Mouse (Mus musculus) T-helper 1 cell (primary cell): ENCODE results near the gene Bmp6.

Source experiments
- in situ Hi-C: fragments of 300-600 bp; cut with MboI, MseI; formaldehyde crosslinking; loops from one replicate; pipeline ENCODE4 v1.15.1; 2025; ENCODE audit warnings: high pct_unique_total_duplicates

Gene Bmp6

GRCm38 (mm10) chr13:38344713-38345430, at the start of gene Bmp6:
Gene Bmp6, plus strand, starts transcription at chr13:38345107.
- in situ Hi-C loops = loop anchor here (10.0 kb wide), 1 partner anchor 230 kb away; no protein-coding TSS in a partner anchor

DNA sequence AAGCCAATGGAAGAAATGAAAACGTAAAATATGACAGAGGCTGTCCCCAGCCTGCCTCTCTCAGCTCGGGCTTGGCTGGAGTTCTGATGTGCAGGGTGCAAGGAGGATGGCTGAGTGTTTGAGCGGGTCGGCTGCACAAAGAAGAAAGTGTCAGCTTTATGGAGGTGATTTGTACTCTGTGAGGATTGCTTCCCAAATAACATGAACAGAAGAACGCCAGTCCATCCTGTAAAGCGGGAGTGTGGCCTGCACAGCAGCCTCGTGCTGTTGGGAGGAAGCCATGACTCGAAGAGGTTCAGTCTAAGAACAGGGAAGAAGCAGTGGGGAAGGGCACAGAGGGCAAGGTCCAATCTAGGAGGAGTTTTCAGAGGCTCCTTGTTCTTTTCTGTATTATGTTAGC, 48.7 kb upstream of the Bmp6 start:
- in situ Hi-C loops = no loop called here

GRCm38 (mm10) chr13:38296601-38297000, 48.3 kb upstream of the Bmp6 start:
- in situ Hi-C loops = no loop called here

GRCm38 (mm10) chr13:38311125-38311524, 33.8 kb upstream of the Bmp6 start:
- in situ Hi-C loops = no loop called here

- in situ Hi-C loops = no loop called here
Measured at GRCm38 (mm10) chr13:38312357-38313040, 32.4 kb upstream of the Bmp6 start.

DNA sequence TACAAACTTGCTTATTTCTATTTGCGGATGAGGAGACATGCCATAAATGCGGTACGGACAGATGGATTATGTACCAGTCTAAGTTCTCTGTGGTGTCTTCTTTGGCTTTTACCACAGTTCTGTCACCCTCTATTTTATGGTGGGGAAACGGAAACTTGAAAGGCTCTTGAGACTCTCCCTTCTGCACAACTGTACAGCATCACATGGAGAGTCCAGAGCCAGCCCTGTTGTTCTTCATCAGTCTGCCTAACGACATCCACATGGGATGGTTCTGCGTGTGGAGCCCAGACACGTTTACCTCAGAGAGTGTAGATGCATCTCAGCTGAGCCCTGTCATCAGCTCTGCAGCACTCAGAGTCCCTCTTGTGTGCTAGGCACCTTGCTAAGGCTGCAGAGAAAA, 30.3 kb upstream of the Bmp6 start:
- in situ Hi-C loops = no loop called here

DNA sequence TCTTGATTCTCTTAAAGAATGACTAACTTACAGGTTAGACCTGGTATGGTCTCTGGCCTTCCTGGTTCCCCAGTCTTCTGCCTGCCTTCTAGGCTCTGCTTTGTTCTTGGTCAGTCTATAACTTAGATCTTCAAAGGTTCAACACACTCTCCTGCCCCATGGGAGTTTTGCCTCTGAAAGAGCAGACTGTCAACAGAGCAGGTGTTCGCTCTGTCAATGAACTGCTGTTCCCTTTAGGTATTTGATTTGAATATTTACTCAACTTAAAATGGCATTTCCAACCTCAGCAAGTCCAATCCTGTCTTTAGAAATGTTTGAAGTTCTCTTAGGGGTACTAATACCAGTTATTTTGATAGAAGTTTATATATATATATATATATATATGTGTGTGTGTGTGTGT, 26.5 kb upstream of the Bmp6 start:
- in situ Hi-C loops = no loop called here

- in situ Hi-C loops = no loop called here
Measured at GRCm38 (mm10) chr13:38320354-38320753, 24.6 kb upstream of the Bmp6 start.

DNA sequence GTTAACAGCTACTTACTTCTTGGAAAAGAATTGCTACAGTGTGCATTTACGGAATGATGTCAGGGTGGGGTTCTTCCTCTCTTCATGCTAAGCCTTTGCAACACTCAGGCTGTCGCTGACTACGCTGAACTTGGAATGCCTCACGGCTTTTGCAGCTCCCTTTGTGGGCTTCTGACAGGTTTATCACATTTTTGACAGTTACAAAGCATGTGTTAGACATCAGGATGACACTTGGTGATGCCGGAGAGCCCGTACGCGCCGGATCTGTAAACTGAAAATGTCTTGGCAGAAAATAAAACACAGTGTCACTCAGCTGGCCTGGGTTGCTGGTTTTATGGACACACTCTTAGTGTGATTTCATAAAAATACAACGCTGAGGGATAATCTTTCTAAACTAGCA, 20.5 kb upstream of the Bmp6 start:
- in situ Hi-C loops = no loop called here

GRCm38 (mm10) chr13:38327377-38327776, 17.5 kb upstream of the Bmp6 start:
- in situ Hi-C loops = no loop called here

DNA sequence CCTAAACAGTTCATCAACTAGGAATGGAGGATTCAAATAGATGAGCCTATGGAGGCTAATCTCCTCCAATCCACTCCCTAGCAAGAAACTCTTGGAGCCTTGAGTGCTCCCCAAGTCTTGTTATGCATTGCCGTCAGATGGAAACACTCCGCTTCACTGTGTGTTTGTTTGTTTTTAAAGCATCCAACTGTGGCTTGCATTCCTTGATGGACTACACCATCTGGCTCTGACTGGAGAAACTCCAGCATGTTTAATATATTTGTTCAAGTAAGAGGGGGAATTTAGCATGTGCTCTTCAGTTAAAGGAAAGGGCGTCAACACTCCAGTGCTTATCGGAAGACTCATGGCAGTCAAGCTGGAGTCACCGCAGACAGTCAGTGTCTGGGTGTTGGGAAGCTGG, 11.4 kb upstream of the Bmp6 start:
- in situ Hi-C loops = no loop called here

DNA sequence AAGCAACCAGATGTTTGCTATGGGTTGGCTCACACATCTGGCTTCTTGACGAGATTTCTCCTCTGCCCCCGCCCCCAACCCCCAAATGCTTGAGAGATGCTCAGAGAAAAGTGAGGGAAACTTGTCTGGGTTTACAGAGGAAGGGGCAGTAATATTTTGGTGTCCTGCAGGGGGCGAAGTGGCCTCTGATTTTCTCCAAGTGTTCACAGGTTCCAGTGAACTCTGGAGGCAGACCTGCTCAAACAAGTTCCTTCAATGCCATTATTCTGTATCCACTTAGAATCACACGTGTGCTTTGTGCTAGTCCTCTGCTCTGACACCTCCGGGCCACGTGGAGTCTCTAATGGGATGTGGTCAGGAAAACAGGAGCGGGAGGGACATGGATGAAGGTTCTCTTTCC, 2.3 kb upstream of the Bmp6 start:
- in situ Hi-C loops = loop anchor here (10.0 kb wide), 1 partner anchor 232 kb away; no protein-coding TSS in a partner anchor

DNA sequence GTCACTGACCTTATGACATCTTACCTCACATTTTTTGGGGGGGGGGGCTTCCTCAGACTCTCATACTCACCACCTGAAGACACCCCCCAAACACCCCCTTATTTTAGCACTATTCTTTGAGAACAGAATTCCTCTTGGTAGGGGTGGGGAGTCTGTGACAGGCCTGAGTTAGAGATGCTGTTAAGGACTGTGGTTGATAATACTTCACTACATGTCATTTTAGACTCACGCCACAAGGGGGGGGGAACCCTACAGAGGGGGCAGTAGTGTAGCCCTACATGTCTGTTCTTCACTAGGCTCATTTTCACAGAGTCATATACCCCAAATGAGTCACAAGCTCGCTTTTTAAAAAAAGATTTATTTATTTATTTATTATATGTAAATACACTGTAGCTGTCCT, 1.7 kb upstream of the Bmp6 start:
- in situ Hi-C loops = loop anchor here (10.0 kb wide), 1 partner anchor 232 kb away; no protein-coding TSS in a partner anchor

GRCm38 (mm10) chr13:38345431-38345820, 519 bp downstream of the Bmp6 start:
- in situ Hi-C loops = loop anchor here (10.0 kb wide), 1 partner anchor 229 kb away; no protein-coding TSS in a partner anchor

GRCm38 (mm10) chr13:38346096-38346915, 1.4 kb downstream of the Bmp6 start:
- in situ Hi-C loops = loop anchor here (10.0 kb wide), 1 partner anchor 228 kb away; no protein-coding TSS in a partner anchor

- in situ Hi-C loops = loop anchor here (10.0 kb wide), 1 partner anchor 228 kb away; no protein-coding TSS in a partner anchor
Measured at GRCm38 (mm10) chr13:38347021-38347774, 2.3 kb downstream of the Bmp6 start.

GRCm38 (mm10) chr13:38347775-38348135, 2.8 kb downstream of the Bmp6 start:
- in situ Hi-C loops = loop anchor here (10.0 kb wide), 1 partner anchor 227 kb away; no protein-coding TSS in a partner anchor

- in situ Hi-C loops = loop anchor here (10.0 kb wide), 1 partner anchor 226 kb away; no protein-coding TSS in a partner anchor
Measured at GRCm38 (mm10) chr13:38349046-38349445, 4.1 kb downstream of the Bmp6 start.

GRCm38 (mm10) chr13:38349818-38350217, 4.9 kb downstream of the Bmp6 start:
- in situ Hi-C loops = loop anchor here (10.0 kb wide), 2 partner anchors 225 to 1005 kb away; no protein-coding TSS in a partner anchor

- in situ Hi-C loops = loop anchor here (10.0 kb wide), 1 partner anchor 1003 kb away; no protein-coding TSS in a partner anchor
Measured at GRCm38 (mm10) chr13:38351996-38352395, 7.1 kb downstream of the Bmp6 start.

DNA sequence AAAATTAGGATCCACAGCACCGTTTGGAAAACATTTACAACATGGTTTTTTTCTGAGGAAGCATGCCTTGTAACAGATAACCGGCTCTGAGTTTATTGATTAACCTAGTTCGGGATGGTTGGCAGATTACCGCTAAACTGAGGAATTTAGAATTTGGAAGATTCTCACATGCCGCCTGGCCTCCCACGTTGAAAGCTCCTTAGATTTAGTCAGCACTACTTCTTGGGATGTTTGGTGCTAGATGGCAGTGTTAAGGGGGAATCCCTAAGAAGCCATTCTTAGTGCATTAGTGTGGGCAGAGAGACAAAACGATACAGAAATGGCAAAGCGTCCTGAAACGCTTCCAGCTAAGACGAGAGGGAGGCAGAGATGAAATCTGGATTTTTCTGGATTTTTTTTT, 8.1 kb downstream of the Bmp6 start:
- in situ Hi-C loops = loop anchor here (10.0 kb wide), 1 partner anchor 1002 kb away; no protein-coding TSS in a partner anchor
